Mouse (Mus musculus) heart, adult 2 months (tissue): Measurements from ENCODE around the gene Stard7.

Experiments
- CTCF ChIP-seq: fragments of 200-600 bp; IDR thresholded peaks from 2 replicates; pipeline ENCODE4 v1.8.1; 2022; ENCODE audit warnings: antibody characterized with exemption, mild to moderate bottlenecking, moderate library complexity
- EP300 ChIP-seq: fragments of 200-500 bp; IDR thresholded peaks from 2 replicates; pipeline ENCODE4 v1.6.1; 2011; ENCODE audit warnings: low read depth, low read length, control low read depth; ENCODE audit not compliant: insufficient read depth
- POLR2A ChIP-seq: fragments of 200-500 bp; IDR thresholded peaks from 2 replicates; pipeline ENCODE4 v1.6.1; 2011; ENCODE audit warnings: mild to moderate bottlenecking, low read depth, low read length, control low read depth; ENCODE audit not compliant: insufficient read depth

GRCm38 (mm10) chr2:127225261-127225660, 44.8 kb upstream of the Stard7 start:
- TF ChIP-seq CTCF (no peak), EP300 (no peak), POLR2A (no peak)
